Mouse (Mus musculus) central nervous system, embryonic 11.5 days (tissue): ENCODE data around the gene Atf2. TPM values are rescaled to one million over a fixed set of nuclear protein-coding genes. Genes with fewer than 3 reads are reported as not detected.

ENCODE experiments used
- polyA plus RNA-seq: library from polyadenylated mRNA; depleted of rRNA; stranded (reverse); fragments of >200 nt; gene quantifications from 2 replicates; pipeline ENCODE4 v1.2.3, GENCODE M21; 2012; rRNA removed

The Atf2 gene
- 27.9 and 48.5 TPM in 2 replicates for polyA plus RNA-seq

GRCm38 (mm10) chr2:73892464-73893296, at the start of gene Atf2:
Gene Atf2 (minus strand): TSS chr2:73892639.

GRCm38 (mm10) chr2:73911175-73911700, 18.8 kb upstream of the Atf2 start, which contains the start of gene Atp5g3:
Gene Atp5g3 (minus strand): TSS chr2:73911326.

GRCm38 (mm10) chr2:73774786-73775682, 117.4 kb downstream of the Atf2 start, which contains the start of gene Chn1:
Gene Chn1 (minus strand): TSS chr2:73775346.

Other genes starting within 250 kb of the Atf2 start
- 111 and 120 TPM in 2 replicates for gene Chn1, start 117.3 kb downstream of the Atf2 start, polyA plus RNA-seq
- 342 and 669 TPM in 2 replicates for gene Atp5g3, start 18.7 kb upstream of the Atf2 start, polyA plus RNA-seq